Mouse (Mus musculus): Measurements from ENCODE around the gene Thy1.

GRCm38 (mm10) chr9:44020001-44020400 lies 23.2 kb upstream of the Thy1 start:
- TF ChIP-seq POLR2A (IDR thresholded peaks at IDR 0.05; ENCODE audit: borderline replicate concordance, extremely low read depth, insufficient read depth, insufficient read length, poor library complexity, severe bottlenecking) (no peak), CTCF (IDR thresholded peaks at IDR 0.05; ENCODE audit: borderline replicate concordance, extremely low read depth, insufficient read depth, insufficient read length) (no peak)

Measured in brain, embryonic 14.5 days (tissue).